Mouse (Mus musculus): Measurements from ENCODE around the gene Tas2r134.

Tas2r134 gene

DNA sequence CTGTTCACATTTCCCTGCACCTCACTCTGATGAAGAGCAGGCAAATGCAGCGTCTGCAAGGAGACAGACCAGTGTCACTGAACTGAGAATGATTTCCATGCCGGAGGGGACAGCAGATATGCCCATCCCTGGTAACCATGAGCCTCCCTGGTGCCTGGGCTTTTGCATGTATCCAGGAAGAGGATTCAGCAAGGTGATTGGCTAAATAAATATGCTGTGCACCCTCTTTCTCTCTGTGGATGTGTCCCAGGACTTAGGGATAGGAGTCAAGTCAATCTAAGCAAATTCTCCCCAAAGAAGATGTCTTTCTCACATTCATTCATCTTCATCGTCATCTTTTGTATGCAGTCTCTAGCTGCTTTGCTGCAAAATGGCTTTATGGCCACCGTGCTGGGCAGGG is at the start of gene Tas2r134:
Gene Tas2r134 (plus strand): TSS at position 301 of the 400 bp plus-strand sequence.
- no peak for DNase-seq (ENCODE audit: low spot score)

DNA sequence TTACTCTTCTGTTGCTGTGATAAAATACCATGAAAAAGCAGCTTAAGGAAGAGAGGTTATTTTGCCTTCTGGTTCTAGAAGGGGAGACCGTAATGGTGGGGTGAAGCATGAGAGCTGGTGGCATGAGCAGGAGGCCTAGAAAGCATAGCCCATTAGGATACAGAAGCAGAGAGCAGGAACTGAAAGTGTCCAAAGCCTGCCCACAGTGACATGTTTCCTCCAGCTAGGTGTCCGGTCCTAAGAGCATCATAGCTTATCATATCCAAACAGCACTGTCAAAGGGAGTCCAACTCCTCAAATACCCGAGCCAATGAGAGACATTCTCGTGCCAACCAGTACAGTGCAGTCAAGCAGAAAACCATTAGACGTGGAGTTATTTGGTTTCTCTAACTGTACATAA is 47.5 kb upstream of the Tas2r134 start:
- no peak for DNase-seq (ENCODE audit: low spot score)

DNA sequence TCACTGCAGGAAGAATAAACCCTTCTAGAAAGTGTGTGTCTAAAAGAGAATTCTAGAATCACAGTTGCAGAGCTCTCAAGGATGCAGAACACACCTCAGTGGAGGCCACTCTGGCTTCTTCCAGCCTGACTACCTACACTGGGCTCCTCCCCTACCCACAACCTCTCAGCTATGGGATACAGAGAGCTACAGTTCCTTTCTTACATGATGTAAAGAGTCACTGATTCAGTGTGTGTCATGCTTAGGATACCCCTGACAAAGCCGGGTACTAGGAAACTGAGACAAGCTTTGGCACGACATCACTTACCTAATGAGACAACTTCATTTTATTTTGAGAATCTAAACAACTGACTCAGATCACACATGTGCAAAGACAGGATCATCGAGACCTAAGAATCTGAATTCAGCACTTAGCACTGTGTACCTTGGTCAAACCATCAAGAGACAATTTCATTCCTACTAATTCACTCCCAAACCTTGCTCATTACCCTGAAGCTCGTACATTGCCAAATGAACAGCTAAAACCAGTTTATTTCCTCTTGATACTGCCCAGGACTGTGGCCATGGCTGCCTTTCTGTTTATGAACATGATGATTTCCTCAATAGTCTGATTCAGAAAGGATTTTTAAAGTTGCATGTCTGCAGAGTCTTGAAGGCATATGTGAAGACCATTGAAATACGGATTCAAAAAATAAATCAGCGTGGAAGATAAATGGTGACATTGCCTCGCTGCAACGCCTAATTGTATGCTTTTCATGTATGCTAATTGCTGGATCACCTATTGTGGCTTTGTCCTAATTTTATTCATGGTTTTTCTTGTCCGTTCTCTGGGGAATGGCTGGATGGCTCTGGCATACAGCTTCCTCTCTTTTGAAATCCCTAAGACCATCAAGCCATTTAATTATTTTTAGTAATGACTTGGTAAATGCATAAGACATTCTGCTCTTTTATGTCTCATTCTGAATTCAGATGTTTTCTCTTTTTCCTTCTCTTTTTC is 43.0 kb upstream of the Tas2r134 start:
- no peak for DNase-seq (ENCODE audit: low spot score)

DNA sequence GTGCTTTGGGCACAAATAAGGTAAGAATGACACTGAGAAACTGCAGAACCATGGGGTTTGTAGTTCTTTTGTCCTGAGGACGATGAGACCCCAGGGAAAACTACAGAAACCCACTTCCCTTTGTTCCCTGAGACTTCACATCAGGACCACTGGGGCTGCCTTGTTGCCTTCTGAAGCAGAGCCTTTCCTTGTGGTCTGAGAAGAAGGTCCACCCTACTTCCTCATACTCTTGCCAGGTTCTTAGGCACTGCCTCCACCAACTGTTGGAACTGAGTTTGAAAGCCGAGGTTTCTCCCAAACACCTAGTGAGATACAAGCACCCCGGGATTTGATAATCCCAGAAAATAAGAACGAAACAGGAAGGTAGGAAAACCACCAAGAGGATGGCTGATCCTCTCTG is 39.0 kb upstream of the Tas2r134 start:
- DNase-seq (ENCODE audit: low spot score): no peak

DNA sequence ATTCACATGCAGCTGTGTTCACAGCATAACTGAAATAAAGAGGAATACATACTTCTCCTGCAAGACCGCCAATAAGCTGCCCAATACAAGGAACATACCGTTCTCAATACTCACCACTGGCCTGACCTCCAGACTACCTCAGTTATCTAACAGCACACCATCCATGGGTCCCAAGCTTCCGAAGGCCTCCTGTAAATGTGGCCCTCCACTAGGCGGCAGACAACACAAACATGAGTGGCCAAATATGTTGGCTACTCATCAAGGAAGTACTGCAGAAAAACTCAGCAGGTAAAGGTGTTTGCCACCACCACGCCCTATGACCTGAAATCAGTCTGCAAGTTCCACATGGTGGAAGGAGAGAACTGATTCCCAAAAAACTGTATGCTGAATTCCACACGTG is 38.4 kb upstream of the Tas2r134 start:
- DNase-seq (ENCODE audit: low spot score): no peak

DNA sequence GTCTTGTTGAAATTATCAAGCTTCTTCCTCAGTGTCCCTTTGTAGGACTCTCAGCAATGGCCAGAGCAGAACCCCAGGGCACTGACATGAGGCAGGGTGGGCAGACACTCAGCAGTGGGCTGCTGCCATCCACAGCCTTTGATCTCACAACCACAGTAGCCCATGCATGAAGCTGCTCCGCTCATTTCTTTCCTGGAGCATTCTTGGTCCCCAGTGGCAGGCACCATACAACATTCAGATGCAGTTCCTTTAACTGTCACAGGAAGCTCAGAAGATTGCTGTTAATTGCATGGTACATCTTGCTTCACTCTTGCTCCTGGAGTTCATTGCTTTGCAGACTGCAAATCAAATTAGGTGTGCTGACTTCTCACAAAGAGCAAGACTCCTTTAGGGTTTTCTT is 37.7 kb upstream of the Tas2r134 start:
- DNase-seq (ENCODE audit: low spot score): no peak

DNA sequence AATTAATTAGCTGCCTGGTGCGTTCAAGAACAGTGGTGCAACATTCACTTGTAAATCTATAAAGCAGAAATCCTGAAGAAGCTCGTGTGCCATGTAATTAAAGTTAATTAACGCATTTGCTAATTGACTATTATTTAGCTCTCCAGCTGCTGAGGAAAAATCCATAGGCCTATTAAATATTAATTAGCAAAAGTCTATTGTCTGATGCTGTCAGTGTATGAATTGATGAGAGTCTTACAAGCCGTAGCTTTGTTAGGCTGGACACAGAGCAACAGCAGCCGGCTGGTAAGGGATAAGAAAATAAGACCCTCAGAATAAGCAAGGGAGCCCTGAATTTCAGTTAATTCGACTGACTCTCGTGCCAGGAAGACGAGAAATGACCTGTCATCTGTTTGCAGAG is 37.0 kb upstream of the Tas2r134 start:
- DNase-seq (ENCODE audit: low spot score): no peak

DNA sequence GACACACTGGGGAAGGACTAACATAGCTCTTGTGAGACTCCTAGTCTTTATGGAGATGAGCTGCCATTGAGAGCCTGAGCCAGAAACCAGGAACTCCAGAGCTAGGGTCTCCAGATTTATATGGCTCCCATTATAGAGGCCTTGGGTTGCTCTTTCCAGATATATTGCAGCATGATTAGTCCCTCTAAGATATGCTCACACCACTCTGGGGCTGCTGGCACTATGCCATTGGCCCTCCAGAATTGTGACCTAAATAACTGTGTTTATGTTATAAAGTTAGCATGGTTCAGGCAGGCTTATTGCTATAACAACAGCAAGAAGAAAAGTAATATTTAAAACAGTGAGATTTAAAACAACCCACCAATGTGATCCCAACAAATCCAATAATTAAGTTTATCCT is 35.2 kb upstream of the Tas2r134 start:
- DNase-seq (ENCODE audit: low spot score): no peak

DNA sequence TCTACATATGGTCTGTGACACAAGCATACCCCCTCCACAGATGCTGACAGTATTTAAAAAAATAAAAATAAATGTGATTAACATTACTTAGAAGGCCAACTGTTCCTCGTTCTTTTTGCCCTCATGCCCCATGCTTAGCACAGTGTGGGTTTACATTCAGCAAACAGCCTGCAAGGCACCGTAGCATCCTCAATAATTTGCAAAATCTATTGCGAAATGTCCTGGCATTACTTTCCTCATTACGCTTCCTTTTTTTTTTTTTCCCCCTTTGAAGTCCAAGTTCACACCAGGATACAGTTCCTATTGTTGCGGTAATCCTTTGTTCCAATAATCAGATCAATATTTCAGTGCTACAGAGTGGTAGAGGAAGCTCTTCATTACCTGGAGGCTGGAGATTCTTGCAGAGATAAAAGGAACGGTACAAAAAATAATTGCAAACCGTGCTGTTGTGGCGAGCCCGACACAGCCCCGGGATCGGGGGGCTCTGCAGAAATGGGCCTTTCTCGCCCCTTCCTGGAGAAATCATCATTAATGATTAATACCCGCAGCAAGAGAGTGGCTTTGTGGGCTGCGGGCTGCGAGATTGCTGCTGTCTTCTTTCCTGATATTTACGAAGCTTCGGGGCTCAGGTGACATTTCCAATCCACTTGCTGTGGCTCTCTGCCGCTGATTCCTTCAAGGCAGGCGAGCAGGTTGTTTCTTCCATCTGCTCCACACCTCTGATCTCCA is 27.7 kb upstream of the Tas2r134 start:
- DNase-seq (ENCODE audit: low spot score): no peak

DNA sequence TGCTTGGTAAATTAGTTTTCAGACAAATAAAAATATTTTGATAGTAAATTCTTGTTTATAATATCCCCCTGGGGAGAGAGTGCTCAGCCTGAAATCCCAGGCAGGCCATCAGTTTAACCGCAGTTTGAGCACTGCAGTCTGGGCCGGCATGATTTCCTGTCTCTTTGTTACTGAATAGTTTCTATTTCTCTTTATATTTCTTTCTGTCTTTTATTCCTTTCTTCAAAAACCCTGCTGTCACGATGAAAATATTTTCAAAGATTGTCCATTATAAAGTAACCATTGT is 27.2 kb upstream of the Tas2r134 start:
- DNase-seq (ENCODE audit: low spot score): no peak

DNA sequence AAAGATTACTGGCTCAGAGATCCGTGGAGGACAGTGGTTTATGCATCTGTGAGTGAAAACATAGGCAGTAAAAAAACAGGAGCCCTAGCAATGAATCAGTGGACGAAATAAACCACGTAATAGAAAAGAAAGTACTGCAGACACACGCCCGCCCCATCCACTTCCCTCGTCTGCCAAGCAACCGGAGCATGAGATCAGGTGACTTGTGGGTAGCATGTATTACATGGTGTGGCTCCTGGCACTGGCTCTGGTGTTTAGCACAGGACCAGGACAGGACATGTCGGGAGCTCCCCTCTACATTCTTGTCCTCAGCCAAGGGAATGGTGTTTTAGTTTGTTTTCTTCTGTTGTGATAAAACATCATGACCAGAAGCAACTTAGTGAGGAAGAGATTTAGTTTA is 26.4 kb upstream of the Tas2r134 start:
- no peak for DNase-seq (ENCODE audit: low spot score)

DNA sequence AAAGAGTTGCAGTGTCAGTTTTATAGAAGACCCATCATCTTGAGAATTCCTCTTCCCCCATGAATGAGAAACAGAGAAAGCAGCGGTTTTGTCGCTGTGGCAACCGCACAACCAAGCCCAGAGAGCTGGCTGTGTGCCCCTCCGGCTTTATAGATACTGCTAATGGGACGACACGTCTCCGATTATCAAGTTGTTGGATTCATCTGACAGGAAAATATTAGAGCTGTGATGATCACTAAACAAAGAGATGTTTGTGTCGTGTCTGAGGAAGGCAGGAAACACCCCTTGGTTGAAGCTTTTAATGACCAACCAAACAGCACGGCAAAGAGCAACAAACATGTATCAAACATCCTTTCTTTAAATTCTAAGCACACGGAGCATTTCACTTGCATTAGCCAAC is 17.0 kb upstream of the Tas2r134 start:
- no peak for DNase-seq (ENCODE audit: low spot score)

DNA sequence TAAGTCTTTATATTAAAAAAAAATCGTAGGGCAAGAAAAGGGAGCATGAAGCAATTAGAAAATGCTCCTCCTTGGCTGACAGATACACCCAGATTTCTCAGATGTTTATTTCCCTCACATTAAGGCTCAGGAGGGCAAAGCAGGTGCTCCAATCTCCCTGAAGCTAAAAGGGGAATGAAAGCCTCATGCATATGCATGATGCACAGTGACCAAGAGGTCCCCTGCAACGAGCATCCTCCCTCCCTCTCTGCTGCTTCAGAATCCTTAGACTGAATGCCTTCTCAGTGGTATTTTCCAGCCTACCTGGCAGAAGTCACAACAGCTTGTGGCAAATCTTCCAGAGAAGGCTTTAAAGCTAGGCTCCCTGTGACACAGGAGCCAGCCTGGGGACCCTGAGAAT is 16.4 kb upstream of the Tas2r134 start:
- DNase-seq (ENCODE audit: low spot score): no peak

DNA sequence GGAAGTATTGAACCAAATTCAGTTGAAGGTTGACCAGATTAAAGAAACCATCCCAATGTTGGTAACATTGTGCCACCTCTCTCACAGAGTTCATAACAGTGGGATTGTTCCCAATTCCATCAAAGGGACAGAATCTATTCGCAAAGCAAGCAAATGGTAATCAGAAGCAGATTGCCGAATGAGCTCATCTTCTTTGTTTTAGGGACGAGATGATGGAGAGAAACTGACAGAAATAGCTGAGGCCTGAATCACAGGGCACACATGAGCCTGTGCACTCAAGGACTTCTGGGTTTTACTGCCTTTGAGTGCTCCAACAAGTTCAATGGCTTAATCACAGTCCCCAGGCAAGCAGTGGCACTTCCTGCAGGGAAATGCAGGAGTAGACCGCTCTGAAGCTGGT is 13.6 kb upstream of the Tas2r134 start:
- no peak for DNase-seq (ENCODE audit: low spot score)

DNA sequence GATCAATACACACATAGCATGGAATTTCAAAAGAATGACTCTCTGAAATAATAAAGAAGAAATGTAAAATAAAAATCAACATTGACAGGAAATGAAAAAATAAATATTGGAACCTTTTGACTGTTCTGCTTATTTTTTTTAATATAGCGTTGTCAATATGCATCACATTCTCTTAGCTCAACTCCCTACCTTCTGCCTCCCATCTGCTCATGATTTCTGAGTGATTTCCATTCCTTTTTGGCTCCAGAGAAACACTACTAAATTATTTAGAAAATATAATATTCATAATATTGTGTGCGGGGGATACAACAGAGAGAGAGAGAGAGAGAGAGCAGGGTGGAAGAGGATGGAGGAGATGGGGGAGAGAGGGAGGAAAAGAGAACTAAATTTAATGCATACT is 5.4 kb upstream of the Tas2r134 start:
- DNase-seq (ENCODE audit: low spot score): no peak

DNA sequence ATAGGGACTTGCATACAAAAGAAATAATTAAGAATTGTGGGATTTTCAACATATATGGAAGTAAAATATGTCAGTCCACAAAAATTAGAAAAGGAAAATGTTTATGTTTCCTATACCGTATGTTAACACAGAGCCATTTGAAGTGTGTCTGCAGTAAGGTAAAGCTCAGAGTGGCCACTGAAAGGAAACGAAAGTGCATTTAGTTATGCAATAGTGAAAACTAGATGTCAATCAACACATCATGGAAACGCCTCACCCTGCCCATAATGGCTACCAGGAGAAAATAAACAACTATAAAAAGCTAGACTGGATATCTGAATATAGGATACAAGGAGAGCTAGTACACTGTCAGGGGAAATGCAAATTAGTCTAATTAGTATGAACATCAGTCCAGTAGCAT is 1.3 kb upstream of the Tas2r134 start:
- no peak for DNase-seq (ENCODE audit: low spot score)

DNA sequence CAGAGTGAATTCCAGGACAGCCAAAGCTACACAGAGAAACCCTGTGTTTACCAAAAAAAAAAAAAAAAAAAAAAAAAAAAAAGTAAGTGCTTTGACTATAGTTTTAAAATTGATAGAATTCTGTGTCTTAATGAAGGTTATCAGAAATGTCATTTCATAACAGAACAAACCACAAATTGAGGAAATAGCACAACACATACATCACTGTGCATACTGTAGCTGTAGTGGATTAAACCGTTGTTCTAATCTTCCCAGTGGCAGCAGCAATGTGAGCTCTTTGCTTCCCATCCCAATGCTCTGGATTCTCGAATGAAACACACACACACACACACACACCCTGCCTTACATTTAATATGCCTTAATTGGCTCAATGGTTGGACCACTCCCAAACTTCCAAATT is 4.1 kb downstream of the Tas2r134 start:
- DNase-seq (ENCODE audit: low spot score): no peak

DNA sequence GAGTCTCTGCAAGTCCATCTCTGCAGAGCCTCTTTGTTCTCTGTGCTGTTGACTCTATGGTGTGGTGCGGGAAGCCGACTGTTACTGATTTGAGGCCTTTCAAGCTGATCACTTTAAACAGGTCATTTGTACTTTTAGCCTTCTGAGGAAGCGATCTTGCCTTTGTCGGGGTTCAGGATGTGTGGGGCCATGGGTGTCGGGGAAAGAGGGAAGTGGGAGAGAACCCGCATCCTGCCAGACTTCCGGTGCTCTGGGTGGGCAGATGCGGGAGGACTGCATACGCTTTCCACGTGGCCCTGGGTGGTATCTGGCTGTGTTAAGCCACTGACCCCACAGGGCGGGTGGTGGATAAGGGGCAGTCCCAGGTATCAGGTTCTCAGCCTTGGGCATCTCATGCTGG is 10.4 kb downstream of the Tas2r134 start:
- DNase-seq (ENCODE audit: low spot score): no peak

DNA sequence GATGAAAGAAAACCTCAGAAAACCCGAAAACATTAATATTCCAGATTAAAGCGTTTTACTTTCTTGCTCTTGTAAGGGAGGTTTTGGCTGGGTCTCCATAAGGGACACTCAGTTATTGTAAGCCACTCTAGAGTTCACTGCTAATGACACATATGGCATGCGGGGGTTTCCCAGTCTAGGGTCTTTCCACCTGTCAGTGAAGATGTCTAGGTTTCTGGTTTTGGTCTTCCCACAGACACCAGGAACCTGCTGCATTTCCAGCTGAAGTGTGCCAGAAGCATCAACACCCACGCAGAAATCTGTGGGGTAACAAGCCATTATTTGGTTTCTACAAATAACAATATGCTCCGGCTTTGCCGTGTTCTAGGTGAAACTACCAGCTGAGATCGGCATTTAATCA is 14.3 kb downstream of the Tas2r134 start:
- DNase-seq (ENCODE audit: low spot score): no peak

DNA sequence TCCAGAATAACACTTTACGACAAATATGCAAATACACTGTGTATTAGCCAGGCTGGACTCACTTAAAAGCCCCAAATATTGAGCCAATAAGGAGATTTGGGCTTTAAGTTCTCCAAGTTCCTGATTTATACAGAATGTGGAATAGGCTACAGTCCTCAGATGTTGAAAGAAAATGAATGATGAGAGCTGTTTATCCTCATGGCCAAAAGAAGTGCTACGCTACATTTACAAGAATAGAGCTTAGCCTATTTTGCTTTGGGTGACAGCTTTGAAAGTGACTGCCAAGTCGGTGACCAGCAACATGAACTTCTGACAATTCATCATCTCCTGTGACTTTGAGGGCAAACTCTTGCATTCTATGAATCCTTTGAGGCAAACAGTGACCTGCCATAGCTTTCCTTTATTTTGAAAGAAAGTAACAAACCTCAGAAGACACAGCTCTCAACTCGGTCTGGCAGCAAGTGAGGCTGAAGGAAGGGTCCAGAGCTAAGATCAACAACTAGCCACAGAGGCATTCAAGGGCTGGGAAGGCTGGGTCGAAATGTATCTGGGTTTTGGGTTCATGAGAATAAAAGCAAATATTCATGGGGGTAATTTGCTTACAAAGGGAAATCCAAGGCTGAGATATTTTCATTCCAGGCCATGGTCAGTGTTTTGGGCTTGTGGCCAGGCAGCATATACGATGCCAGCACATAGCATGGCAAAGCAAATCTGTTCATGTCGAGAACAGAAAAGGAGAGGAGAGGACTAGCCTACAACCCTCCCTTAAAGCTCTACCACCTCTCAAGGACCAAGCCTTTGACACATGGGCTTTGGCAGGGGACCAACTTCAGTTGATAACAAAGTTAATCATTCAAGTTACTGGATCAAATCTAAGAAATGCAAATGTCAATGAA is 16.2 kb downstream of the Tas2r134 start:
- no peak for DNase-seq (ENCODE audit: low spot score)

DNA sequence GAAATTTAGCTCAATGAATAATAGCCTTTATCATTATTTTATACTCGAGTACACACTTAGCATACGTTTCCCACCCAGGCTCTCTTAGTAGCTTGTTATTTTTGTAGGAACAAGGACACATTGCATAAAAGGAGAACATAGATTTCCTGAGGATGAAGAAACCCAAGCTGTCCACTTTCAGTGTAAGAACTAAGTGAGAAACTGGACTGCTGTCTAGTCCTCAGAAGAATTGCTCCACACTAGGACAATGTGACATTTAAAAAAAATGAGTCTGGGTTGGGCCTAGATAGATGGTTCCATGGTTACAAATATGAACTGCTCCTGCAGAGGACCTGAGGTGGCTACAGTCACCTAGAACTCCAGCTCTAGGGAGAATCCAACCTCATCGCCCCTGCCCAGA is 20.7 kb downstream of the Tas2r134 start:
- no peak for DNase-seq (ENCODE audit: low spot score)

DNA sequence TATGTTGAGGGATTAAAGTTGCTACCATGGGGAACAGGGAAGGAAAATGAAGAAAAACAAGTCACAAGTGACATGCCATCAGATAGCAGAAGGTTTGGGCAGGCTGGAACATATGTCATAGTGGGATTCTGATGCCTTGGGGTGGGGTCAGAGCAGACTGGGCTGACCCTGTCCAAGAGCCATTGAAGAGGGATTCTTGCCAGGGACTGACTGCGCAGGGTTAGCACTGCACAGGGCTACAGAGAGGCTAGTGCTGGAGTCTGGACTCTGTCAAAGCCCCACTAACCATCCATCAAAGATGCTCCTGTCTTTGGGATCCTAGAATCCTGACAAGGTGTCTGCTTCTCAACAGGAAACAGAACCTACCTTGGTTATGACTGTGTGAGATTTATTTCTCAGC is 22.6 kb downstream of the Tas2r134 start:
- DNase-seq (ENCODE audit: low spot score): no peak

DNA sequence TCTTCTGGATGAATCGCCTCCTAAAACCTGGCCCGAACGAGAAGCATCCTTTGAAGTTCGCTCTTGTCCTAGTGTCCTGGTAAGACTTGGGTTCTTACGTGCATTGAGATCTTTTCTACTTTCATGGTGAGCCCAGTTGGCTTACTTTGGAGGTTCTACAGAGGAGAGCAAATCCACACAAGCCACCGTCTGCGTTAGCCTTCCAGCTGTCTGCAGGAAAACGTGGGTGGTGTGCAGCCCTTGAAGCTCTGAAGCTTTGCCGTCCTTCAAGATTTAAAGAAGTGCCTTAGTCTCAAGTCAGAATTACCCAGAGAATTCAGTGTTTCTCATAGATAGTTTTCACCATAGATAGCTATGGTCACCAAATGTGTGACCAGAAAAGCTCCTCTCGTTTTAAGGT is 24.8 kb downstream of the Tas2r134 start:
- DNase-seq (ENCODE audit: low spot score): no peak

All from urinary bladder, postnatal 10 days (tissue).